Mouse (Mus musculus) testis, adult 10 weeks (tissue): ENCODE measurements around the gene Treml4. TPM values are rescaled to one million over a fixed set of nuclear protein-coding genes. Genes with fewer than 3 reads are reported as not detected.

Experiments used
- polyA plus RNA-seq: library from polyadenylated mRNA; stranded (reverse); fragments of 350-450 nt; fragmentation: Illumina TruSeq; extraction: RNeasy Lipid Tissue Mini Kit (QIAGEN cat#74804); gene quantifications from one replicate; pipeline ENCODE4 v1.2.3, GENCODE M21; 2014; ENCODE audit warnings: low read depth, low replicate concordance

Treml4 gene
- polyA plus RNA-seq, result not detected

DNA sequence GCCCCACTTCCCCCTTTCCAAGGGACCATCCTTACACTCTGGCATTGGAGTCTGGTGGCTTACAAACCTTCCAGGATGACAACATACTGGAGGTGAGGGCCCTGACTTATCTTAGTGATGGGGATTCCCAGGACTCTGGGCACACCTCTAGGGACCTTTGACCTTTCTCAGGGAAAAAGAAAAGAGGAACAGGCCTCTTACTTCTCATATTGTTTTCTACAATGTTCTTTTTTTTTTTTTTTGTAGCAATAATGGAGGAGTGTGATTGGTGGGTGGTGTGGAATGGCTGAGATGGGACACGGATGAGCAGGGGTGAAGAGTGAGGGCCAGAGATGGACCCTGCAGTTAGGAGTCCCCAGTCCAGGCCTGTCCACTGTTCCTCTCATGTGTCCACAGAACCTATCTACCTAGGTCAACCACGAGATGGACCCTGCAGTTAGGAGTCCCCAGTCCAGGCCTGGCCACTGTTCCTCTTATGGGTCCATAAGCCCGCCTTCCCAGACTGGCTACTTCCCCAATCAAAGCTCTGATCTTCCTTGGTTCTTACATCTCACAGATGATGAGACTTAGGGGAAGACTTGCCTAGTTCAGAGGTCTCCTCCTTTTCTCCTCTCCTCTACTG is at the start of gene Treml4:
Treml4 (plus strand) TSS at position 555 of the 622 bp plus-strand sequence.

DNA sequence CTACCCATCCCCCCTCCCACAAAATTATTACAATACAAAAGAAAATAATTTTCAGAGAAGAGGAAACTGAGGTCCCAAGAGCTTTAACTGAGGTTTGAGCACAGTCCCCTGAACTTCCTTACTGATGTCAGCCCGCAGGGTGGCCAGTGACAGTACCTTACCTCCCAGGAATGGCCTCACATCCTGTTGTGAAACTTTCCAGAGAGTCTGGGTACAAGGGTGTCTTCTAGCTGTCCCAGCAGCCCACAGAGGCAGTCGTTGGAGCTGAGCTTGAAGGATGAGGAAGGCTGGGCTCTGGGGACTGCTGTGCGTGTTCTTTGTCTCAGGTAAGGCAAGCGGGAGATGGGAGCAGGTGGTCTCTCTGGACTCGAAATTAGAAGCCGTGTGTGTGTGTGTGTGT is 31.6 kb upstream of the Treml4 start, which contains the start of gene Trem1:
Trem1 (plus strand) TSS at position 251 of the 400 bp plus-strand sequence.

DNA sequence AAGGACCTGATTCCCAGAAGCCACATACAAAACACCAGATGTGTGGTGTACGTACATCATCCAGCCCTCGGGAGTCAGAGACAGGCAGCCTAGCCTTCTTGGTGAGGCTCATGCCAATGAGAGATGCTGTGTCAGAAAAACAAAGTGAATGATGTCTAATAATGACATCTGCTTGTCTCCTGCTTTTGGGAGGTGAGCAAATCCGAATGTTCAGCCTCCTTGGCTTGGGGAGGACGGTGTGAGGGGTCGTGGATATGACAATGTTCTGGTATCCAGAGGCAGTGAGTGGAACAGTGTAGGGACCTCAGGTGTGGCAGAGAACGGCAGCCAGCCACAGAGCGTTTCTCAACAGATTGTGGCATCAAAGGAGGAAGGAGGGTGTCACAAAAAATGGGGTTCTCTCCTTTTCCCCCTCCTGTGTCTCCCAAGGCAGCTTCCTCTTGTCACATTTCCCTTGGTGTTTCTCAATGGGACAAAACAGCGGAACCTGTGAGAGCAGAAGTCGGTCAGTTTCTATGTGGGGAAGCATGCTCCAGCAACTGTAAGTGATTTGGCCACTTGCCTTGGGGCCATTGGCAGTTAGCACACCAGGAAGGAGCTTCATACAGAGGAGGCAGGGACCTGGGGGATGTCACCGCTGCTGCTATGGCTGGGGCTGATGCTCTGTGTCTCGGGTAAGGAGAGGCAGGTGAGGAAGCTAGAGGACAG is 16.7 kb upstream of the Treml4 start, which contains the start of gene Trem3:
Trem3 (plus strand) TSS at position 557 of the 708 bp plus-strand sequence.

DNA sequence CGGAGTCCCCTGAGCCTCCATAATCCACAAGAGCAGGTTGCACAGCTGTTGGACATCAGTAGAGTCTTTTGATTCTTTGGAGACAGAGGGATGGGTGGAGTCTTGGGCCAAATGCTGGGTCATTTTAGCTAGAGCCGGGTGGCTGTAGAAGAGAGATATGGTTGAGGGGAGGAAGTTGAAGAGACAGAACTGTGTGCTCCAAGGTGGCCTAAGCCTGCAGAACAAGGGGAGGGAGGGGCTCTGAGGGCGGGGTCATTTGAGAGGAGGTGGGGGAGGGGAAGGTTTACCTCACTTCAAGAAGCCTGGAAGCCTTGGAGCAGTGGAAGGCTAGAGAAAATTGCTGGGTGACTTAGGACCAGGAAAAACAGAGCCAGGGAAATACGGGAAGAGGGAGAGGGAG is 35.1 kb downstream of the Treml4 start, which contains the start of gene Treml2:
Treml2 (plus strand) TSS at position 296 of the 400 bp plus-strand sequence.

DNA sequence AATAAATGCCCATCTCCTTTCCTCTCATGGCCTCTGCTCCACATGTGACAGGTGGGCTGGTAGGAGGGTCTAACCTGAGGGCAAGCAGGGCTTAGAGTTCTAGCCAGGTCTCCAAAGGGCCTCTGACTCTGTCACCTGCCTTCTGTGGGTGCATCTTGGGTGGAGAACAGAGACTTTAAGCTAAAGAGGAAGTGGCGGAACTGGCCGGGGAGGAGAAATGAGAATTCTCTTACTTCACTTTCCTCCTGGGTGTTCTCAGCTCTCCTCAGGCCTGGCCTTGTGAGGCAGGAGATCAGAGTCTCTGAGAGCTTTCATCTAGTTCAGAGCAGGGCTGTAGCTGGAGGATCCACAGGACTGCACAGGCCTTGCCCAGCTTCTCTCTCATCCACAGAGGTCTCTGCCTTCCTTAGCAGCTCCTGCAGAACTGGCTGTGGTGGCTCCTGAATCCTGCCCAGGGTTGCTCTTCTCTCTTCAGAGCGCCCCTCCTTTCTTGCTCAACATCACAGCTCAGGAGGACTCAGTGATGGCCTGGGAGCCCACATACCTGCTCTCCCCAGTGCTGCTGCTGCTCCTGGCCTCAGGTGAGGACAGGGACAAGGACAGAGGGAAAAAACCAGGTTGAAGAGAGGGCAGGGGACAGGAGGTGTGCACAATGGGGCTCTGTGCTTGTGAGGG is 51.9 kb downstream of the Treml4 start, which contains the start of gene B430306N03Rik:
B430306N03Rik (plus strand) TSS at position 237 of the 675 bp plus-strand sequence.

Other genes starting within 250 kb of the Treml4 start
- gene 1700122O11Rik, start 226.0 kb upstream of the Treml4 start, polyA plus RNA-seq, result 16.5 TPM
- gene 1700067P10Rik, start 175.0 kb upstream of the Treml4 start, polyA plus RNA-seq, result 79.1 TPM
- not detected for gene 9830107B12Rik, start 118.0 kb upstream of the Treml4 start, polyA plus RNA-seq
- gene A530064D06Rik, start 97.0 kb upstream of the Treml4 start, polyA plus RNA-seq, result 0.11 TPM
- 1.6 TPM for gene Trem1, start 31.5 kb upstream of the Treml4 start, polyA plus RNA-seq
- not detected for gene Trem3, start 16.5 kb upstream of the Treml4 start, polyA plus RNA-seq
- gene Treml2, start 35.2 kb downstream of the Treml4 start, polyA plus RNA-seq, result not detected
- 2.6 TPM for gene B430306N03Rik, start 51.8 kb downstream of the Treml4 start, polyA plus RNA-seq
- not detected for gene Trem2, start 82.1 kb downstream of the Treml4 start, polyA plus RNA-seq
- not detected for gene Treml1, start 95.6 kb downstream of the Treml4 start, polyA plus RNA-seq
- gene Nfya, start 145.6 kb downstream of the Treml4 start, polyA plus RNA-seq, result 12.8 TPM
- 43.5 TPM for gene Oard1, start 145.7 kb downstream of the Treml4 start, polyA plus RNA-seq
- 0.39 TPM for gene Apobec2, start 168.6 kb downstream of the Treml4 start, polyA plus RNA-seq
- gene Tspo2, start 187.2 kb downstream of the Treml4 start, polyA plus RNA-seq, result not detected
- not detected for gene Unc5cl, start 190.6 kb downstream of the Treml4 start, polyA plus RNA-seq